Mouse (Mus musculus) gastrocnemius, adult 8-10 months (tissue): ENCODE measurements around the gene Trank1. TPM values are rescaled to one million over a fixed set of nuclear protein-coding genes. Genes with fewer than 3 reads are reported as not detected.

Experiments used
- DNase-seq, 2 experiments: peaks; one replicate each; pipeline ENCODE4 v3.0.0; 2022; ENCODE audit warnings: low spot score in 2 of 2
- total RNA-seq, 4 experiments: library from RNA; stranded (reverse); gene quantifications; 2 replicates each; pipeline ENCODE4 v1.2.4; 2022

The Trank1 gene
- total RNA-seq, 4 experiments from 2014 or later, result 0.03 to 0.19 (median 0.06) TPM

GRCm38 (mm10) chr9:111425113-111425512 lies 113.6 kb downstream of the Trank1 start:
- peak in 1 of 2 experiments; percentile 21 for DNase-seq

- no peak for DNase-seq
These were observed 114.4 kb downstream of the Trank1 start for GRCm38 (mm10) chr9:111425952-111426351.

GRCm38 (mm10) chr9:111427891-111428555 lies 116.5 kb downstream of the Trank1 start:
- no peak for DNase-seq

GRCm38 (mm10) chr9:111428698-111429362 lies 117.3 kb downstream of the Trank1 start:
- DNase-seq, result no peak

- DNase-seq, result no peak
These were observed 117.8 kb downstream of the Trank1 start for GRCm38 (mm10) chr9:111429363-111429750.

- no peak for DNase-seq
These were observed 123.9 kb downstream of the Trank1 start for GRCm38 (mm10) chr9:111435429-111435828.

GRCm38 (mm10) chr9:111438904-111439835 lies 127.6 kb downstream of the Trank1 start, which contains the start of gene Dclk3:
TSS of gene Dclk3 (plus strand) at chr9:111439081.
- no peak for DNase-seq

GRCm38 (mm10) chr9:111439836-111440201 lies 128.3 kb downstream of the Trank1 start:
- DNase-seq, result no peak

- DNase-seq, result no peak
These were observed 128.9 kb downstream of the Trank1 start for GRCm38 (mm10) chr9:111440446-111440845.

GRCm38 (mm10) chr9:111441151-111441550 lies 129.6 kb downstream of the Trank1 start:
- DNase-seq, result no peak

Other genes with a start within 250 kb of the Trank1 start
- 10 to 100 TPM; 60.4 to 79.8 (median 70.3) TPM for gene Lrrfip2, start 194.1 kb upstream of the Trank1 start, total RNA-seq
- 1 to 10 TPM; 2.7 to 5.6 (median 3.8) TPM for gene Mlh1, start 39.9 kb upstream of the Trank1 start, total RNA-seq
- gene Epm2aip1, start 39.8 kb upstream of the Trank1 start, total RNA-seq, result 10 to 100 TPM; 17.2 to 23.4 (median 22.3) TPM
- gene Dclk3, start 127.3 kb downstream of the Trank1 start, total RNA-seq, result under 1 TPM; 0.12 to 0.44 (median 0.36) TPM